Mouse (Mus musculus): ENCODE measurements around the gene Dgkz. TPM values are rescaled to one million over a fixed set of nuclear protein-coding genes. Genes with fewer than 3 reads are reported as not detected.
A peak's percentile ranks its signal among the peaks of the same experiment; 100 is the strongest.

Gene Dgkz
- total RNA-seq, 2 experiments from 2014 or later = 64.4 to 72.1 TPM

DNA sequence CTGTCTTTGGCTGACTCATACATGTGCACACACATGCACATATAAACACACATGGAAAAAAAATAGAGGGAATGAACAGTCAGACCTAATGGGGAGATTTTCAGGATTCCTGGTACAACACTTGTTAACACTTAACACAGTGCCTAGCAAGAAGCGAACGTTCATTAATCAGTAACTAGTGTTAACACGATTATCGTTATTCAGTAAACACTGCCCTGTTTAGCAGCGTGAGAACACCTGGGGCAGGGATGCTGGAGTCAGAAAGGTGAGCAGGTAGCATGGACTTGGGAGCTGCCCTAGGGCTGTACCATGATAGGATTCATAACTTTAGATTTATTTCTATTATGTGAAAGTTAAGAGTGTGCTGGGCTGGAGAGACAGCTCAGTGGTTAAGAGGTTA lies 20.3 kb upstream of the Dgkz start:
- DNase-seq = no peak

- DNase-seq = no peak
These were observed 17.7 kb upstream of the Dgkz start for GRCm38 (mm10) chr2:91993409-91993808.

DNA sequence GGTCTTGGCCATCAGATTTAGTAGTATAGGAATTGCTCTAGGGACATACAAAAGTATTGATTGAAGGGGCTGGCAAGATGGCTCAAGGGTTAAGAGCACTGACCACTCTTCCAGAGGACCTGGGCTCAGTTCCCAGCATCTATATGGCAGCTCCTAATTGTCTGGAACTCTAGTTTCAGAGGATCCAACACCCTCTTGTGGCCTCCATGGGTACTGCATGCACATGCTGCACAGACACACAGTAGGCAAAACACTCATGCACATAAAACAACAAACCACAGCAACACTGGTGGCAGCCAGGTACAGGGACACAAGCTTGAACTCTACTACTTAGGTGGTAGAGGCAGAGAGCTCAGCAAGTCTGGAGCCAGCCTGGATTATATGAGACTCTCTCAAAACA lies 14.1 kb upstream of the Dgkz start:
- DNase-seq = no peak

DNA sequence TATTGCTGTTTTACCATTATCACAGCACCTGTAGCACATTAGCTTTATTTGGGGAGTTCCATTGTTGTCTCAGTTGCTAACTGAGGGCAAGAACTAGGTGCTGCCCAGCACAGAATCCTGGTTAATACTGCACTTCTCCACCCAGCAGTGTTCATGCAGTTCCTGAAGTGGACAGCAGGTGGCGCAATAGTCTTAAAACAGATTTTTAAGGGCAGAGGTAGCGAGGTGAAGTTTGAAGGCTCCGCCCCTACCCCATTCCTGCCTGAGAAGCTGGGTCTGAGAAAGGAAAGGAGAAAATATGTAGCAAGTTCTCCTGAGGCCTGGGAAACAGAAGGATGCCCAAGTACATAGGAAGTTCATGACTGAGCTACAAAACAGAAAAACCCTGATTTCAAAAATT lies 11.9 kb upstream of the Dgkz start:
- DNase-seq = peak; percentile 91

DNA sequence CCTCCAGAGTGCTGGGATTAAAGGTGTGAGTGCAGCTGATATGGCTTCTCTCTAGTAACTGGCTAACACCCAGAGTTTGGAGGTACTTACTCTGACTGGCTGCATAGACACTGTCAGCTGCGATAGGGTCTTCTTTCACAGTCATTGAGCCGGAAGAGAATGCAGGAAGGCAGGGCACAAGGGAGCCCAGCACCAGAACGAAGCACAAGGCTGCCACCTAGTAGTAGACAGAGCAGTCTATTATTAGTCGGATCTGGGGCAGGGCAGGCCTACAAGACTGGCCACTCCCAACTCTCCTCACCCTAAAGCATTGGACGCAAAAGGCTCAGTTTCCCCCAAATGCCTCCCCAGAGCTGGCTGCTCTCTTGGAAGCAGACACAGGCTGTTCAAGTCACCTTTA lies 10.4 kb upstream of the Dgkz start:
- DNase-seq = peak; percentile 39

- no peak for DNase-seq
These were observed 9.4 kb upstream of the Dgkz start for GRCm38 (mm10) chr2:91984906-91985525.

DNA sequence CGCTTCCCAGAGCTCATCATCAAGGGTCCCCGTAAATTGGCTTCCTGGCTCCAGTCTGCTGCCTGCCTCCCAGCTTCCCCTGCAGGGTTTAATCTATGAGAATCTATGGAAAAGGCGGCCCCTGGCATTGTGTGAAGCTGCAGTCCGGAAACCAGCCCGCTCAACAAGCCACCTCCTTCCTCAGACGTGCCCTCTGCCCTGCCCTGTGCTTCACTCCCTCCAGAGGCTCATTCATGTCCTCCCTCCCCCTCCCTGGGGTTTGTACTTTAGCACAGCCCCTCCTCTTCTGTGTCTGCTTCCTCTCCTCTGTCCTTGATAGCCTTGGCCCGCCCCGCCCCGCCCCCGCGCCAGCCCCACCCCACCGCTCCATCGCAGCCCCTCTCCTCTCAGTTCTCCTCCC lies 8.8 kb upstream of the Dgkz start:
- peak; percentile 81 for DNase-seq

GRCm38 (mm10) chr2:91980830-91981229 lies 5.2 kb upstream of the Dgkz start:
- no peak for DNase-seq

DNA sequence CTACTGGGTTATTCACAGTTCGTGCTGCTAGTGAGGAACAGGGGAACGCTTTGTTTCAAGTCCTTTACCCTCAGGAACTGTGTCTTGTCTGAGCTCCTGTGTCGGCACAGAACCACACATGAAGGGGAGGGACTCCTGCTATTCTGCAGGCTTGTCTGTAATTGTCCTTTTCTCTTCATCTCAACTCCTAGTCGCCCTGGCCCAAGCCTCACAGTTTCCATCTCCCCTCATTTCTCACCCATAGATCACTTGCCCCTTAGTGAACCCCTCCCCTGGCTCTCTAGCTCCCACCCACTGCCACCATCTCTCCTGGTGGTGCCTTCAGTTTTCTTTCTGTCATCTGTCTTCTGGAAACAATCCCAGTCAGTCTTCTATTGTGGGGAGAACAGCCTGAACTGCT lies 4.6 kb upstream of the Dgkz start:
- no peak for DNase-seq

DNA sequence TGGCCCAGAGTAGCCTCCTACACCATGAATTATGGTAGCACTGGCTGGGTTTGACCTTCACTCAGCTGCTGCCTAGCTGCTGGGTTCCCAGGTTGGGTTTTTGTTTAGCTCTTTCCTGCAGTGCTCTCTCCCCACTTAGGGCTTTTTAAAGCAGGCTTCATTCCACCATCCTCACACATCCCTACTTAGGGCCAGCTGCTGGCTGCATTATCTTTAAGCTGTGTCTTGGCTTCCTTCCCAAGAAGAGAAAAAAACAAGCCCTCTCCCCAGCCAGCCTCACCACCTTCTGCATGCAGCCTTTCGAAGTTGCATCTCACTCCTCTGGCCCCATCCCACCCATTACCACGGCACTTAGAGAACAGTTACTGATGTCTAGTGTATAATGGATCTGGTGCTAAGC lies 2.9 kb upstream of the Dgkz start:
- no peak for DNase-seq

GRCm38 (mm10) chr2:91977960-91978359 lies 2.3 kb upstream of the Dgkz start:
- DNase-seq = no peak

GRCm38 (mm10) chr2:91973416-91974135 lies 2.1 kb downstream of the Dgkz start:
- DNase-seq = no peak

DNA sequence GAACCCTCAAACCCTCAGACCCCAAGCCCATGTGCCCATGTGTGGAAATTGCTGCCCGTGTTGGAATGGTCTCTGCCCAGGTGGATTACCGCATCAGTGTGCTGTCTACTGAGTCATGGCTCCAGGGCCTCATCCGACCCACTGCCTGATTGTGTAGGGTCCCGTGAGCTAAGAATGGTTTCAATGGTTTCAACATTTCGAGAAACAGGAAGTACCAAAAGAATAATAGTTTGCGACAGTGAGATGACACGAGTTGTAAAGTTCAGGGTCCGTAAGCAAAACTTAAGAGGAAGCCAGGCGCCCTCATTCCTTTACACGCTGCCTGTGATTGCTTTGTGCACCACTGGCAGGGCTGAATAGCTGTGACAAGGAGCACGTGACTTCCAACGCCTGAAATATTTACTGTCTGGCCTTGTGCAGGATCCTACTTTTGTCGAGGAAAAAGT lies 3.5 kb downstream of the Dgkz start:
- peak; percentile 27 for DNase-seq

DNA sequence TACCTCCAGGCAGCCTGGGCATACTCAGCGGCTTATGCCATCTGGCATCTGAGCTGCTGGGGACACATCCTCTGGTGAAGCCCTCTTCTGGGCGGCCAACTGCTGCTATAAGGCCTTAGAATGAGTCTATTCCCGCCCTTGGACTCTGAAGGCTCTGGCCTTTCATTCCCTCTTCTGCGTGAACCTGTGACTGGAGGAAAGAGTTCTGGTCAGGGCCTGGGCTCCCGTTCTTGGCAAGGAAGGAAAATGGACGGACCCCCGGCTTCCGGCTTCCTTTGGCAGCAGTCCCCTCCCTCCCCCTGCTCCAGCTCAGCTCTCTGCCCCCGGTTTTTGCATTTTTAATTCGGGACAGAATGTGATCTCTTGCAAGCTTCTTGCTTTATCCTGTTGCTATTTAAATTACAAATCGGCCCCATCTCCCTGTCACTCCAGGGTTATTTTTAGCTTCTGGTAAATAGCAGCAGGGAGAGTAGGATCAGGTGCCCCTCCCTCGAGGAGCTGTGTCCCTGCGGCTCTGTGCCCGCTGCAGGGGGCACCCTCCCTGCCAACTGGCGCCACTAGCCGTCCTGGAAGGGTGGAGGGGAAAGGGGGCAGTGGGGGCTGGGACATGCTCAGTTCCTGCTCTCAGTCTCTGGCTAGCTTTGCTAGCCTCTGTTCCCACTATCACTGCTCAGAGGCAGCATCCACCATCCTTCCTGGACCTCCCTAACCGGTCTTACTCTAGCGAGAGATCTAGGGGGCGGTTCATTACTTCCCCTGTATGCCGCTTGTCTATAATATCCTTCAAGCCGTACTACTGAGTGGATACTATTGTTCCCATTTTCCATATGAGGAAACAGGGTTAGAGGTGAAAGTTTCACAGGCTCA lies 4.2 kb downstream of the Dgkz start:
- DNase-seq = peak; percentile 43

DNA sequence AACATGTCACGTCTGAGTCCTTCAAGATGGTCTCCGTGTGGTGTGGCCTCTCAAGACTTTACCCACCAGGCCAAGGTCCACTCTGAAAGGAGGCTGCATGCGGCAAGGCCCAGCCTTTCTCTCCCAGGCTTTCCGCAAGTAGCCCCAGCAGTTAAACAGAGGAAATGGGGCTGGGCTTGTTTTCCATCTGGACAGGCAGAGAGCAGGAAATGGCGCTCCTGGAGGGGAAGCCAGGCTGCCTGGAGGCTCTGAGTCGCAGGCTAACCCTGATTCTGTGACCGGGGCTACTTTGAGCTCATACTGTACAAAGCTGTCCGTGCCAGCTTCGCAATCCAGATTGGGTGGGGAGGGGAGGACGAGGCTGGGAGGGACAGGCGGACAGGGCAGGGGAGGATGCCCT lies 7.7 kb downstream of the Dgkz start:
- no peak for DNase-seq

- DNase-seq = no peak
These were observed 9.3 kb downstream of the Dgkz start for GRCm38 (mm10) chr2:91966367-91966766.

DNA sequence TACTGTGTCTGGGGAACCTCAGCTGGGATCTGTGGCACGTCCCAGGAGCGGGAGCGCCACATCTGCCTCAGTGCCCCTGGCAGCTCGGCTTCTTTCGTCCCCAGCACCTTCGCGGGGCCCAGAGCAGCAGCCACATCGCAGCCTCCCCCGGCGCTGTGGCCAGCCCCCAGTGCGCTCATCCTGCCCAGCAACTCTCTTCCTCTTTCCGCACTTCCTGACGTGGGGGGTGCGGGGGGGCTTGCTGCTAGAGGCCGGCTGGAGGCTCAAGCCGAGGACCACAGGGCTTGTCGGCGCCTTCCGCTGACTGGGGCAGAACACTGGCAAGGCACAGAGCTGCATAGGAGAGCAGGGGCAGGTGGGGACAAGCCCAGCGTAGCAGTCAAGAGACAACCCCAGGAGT lies 10.2 kb downstream of the Dgkz start:
- peak; percentile 78 for DNase-seq

- DNase-seq = no peak
These were observed 11.0 kb downstream of the Dgkz start for GRCm38 (mm10) chr2:91964610-91965204.

DNA sequence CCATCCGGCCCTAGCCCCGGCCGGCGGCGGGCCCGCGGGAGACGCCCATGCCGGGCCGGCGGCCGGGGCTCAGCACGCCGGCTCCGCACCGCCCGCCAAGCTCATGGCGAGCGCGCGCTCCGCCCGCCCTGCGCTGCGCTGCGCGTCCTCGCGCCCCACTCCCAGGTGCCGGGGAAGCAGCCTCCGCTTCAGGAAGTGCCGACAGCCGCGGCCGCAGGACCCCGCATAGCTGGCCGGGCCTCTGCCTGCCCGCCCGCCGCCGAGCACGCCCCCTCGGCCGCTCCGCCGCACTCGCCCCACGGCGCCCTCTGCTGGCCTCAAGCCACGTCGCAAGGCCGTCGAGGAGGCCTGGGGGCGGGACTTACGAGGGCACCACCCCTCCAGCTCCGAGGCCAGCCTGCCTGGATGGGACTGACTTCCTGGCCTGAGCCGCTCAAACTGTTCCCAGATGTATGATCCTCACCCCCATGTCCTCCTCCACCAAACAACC lies 12.2 kb downstream of the Dgkz start:
- peak; percentile 99 for DNase-seq

GRCm38 (mm10) chr2:91962864-91963401 lies 12.7 kb downstream of the Dgkz start:
- peak; percentile 62 for DNase-seq

DNA sequence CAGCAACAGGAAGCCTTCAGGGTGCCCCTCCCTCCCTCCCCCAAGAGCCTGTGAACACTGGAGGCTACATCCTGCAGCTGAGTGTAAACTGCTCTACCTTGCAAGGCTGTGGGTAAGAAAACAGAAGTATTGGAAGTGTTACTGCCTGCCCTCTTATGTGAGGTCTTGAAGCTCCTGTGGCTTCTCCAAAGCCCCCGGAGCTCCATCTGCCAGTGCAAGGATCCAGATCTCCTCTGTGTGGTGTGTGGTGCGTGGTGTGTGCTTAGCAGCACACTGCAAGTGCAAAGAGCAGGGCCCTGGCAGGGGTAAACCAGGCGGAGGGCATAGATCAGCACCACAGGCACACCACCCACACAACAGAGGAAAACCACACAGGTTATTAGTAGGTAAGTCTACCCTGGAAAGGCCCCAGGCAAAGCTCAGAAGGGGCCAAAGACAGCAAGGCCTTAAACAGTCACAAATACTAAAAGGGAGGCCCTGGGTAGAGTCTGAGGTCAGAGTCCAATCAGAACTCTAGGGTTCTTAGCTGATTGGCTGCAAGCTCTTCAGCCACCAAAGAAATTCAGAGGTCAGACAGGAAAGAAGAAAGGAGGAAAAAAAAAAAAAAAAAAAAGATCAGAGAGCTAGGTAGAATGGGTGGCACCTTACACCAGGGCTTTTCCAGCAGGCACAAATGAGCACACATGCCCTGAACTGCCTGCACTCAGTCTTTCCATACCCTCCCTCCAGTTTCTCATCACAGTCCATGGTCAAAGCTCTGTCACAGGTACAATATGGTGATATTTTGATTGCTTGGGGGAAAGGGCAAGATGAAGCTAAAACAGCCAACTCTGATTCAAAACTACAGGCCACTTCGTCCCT lies 13.5 kb downstream of the Dgkz start:
- no peak for DNase-seq
